Comparison of ENCODE assay signal across 8 mouse cellular contexts in the genomic region with DNA sequence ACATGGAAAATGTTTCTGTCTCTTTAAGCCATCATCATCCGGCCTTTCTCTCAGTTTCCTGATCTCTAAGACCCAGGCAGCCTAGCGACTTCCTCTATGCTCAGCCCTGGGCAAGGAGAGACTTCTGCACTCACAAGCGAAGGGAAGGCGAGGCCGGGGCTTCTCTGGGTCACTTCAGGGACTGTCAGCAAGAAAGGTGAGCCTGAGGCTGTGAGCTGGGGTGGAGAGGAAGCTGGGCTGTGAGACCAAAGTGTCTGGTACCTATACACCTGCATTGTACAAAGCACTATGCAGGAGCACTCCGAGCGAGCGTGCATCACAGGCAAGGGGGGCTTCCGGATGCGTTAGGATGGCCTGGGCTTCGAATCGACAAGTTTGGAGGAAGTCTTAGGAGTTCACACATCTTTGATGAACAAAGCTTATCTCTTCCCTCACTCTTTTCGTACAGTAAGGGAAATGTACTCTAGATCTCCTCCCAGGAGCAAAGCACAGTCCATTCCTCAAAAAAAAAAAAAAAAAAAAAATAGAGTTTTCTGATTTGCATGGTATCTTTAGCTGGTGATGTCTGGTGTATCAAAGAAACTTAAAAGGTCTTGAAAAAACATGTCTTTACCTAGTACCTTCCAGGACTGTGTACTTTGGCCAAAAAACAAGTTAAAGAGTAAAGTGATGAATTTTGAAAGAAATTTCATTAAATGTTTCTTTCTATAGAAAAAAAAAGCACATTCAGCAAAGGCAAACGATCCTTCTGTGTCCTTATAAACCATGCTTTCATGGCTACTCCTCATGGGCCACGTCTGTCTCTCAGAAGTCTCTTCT. TPM values are rescaled to one million over a fixed set of nuclear protein-coding genes. Genes with fewer than 3 reads are reported as not detected.
A peak's percentile ranks its signal among the peaks of the same experiment; 100 is the strongest.
DNase-seq lines count a peak whose midpoint lies in the region; ATAC-seq and TF ChIP-seq lines count a peak whose summit lies in the region.

Gimap1 (plus strand) TSS at position 94 of the 819 bp plus-strand sequence.

- 65% methylated on average over 15 of the region's 15 CpGs for WGBS in intestine, embryonic 15.5 days
- WGBS in lung, embryonic 16.5 days, result 61% methylated on average over 15 of the region's 15 CpGs
- 67% methylated on average over 15 of the region's 15 CpGs for WGBS in stomach, postnatal 0 days
- 78% methylated on average over 15 of the region's 15 CpGs for WGBS in hindbrain, postnatal 0 days

- peak within 1 kb of the TSS; percentile 98 for H3K27ac ChIP-seq in brown adipose tissue, adult 24 weeks (replicated peaks; ENCODE audit: low read depth, low read length)
- peak within 1 kb of the TSS; percentile 54; the same call in 1 of the 2 replicates for H3K27ac ChIP-seq in intestine, embryonic 15.5 days
- peak within 1 kb of the TSS; percentile 67 for H3K27ac ChIP-seq in lung, embryonic 16.5 days (ENCODE audit: low read length)
- no peak within 1 kb of the TSS for H3K27ac ChIP-seq in stomach, postnatal 0 days (replicated peaks)
- H3K27ac ChIP-seq in hindbrain, postnatal 0 days, result no peak within 1 kb of the TSS

- TF ChIP-seq CTCF in stomach, postnatal 0 days (IDR thresholded peaks at IDR 0.05; ENCODE audit: low read depth), result no peak
- no peak for TF ChIP-seq CTCF in hindbrain, postnatal 0 days (IDR thresholded peaks at IDR 0.05; ENCODE audit: low read depth)

- no peak for ATAC-seq in intestine, embryonic 15.5 days
- ATAC-seq in lung, embryonic 16.5 days (ENCODE audit: low read depth), result peak; percentile 61; the same call in 1 of the 2 replicates
- ATAC-seq in stomach, postnatal 0 days (ENCODE audit: low FRiP score, low TSS enrichment), result no peak
- no peak for ATAC-seq in hindbrain, postnatal 0 days

- peaks cover 12% of the 10 kb centered on the region for H3K4me1 ChIP-seq in brown adipose tissue, adult 24 weeks (ENCODE audit: control insufficient read depth, insufficient read depth, insufficient read length, low read length)
- peaks cover 16% of the 10 kb centered on the region for H3K4me1 ChIP-seq in intestine, embryonic 15.5 days (replicated peaks)
- peaks cover 18% of the 10 kb centered on the region for H3K4me1 ChIP-seq in lung, embryonic 16.5 days (replicated peaks; ENCODE audit: control insufficient read depth, insufficient read depth, low read length)
- peaks cover 2% of the 10 kb centered on the region; the same call in 1 of the 2 replicates for H3K4me1 ChIP-seq in stomach, postnatal 0 days (replicated peaks; ENCODE audit: control insufficient read depth, insufficient read depth)
- peaks cover 5% of the 10 kb centered on the region; the same call in 1 of the 2 replicates for H3K4me1 ChIP-seq in hindbrain, postnatal 0 days (ENCODE audit: insufficient read depth, low read length)

- peak within 1 kb of the TSS; percentile 89 for H3K4me2 ChIP-seq in intestine, embryonic 15.5 days (replicated peaks)
- peak within 1 kb of the TSS; percentile 76 for H3K4me2 ChIP-seq in lung, embryonic 16.5 days (ENCODE audit: low read depth, low read length)
- peak within 1 kb of the TSS; percentile 14; the same call in 1 of the 2 replicates for H3K4me2 ChIP-seq in stomach, postnatal 0 days (replicated peaks; ENCODE audit: low read depth)
- H3K4me2 ChIP-seq in hindbrain, postnatal 0 days (ENCODE audit: low read depth, low read length), result no peak within 1 kb of the TSS

- no peak for TF ChIP-seq EP300 in stomach, postnatal 0 days (optimal IDR thresholded peaks at IDR 0.05)

- peaks cover 10% of the 10 kb centered on the region for H3K27me3 ChIP-seq in intestine, embryonic 15.5 days (replicated peaks)
- peaks cover 18% of the 10 kb centered on the region for H3K27me3 ChIP-seq in lung, embryonic 16.5 days (ENCODE audit: control insufficient read depth, insufficient read depth, low read depth, low read length)
- no peaks in the 10 kb centered on the region for H3K27me3 ChIP-seq in stomach, postnatal 0 days (ENCODE audit: control insufficient read depth, insufficient read depth, low read length)
- no peaks in the 10 kb centered on the region for H3K27me3 ChIP-seq in hindbrain, postnatal 0 days (ENCODE audit: insufficient read depth, low read length)

- H3K9me3 ChIP-seq in intestine, embryonic 15.5 days, result no peaks in the 10 kb centered on the region
- H3K9me3 ChIP-seq in lung, embryonic 16.5 days (ENCODE audit: control insufficient read depth, low read length), result no peaks in the 10 kb centered on the region
- H3K9me3 ChIP-seq in stomach, postnatal 0 days (ENCODE audit: control insufficient read depth, low read length), result no peaks in the 10 kb centered on the region
- H3K9me3 ChIP-seq in hindbrain, postnatal 0 days (ENCODE audit: low read length), result no peaks in the 10 kb centered on the region

- H3K4me3 ChIP-seq in brown adipose tissue, adult 24 weeks (ENCODE audit: insufficient read depth, low read depth, low read length), result peak within 1 kb of the TSS; percentile 87
- H3K4me3 ChIP-seq in intestine, embryonic 15.5 days (replicated peaks), result peak within 1 kb of the TSS; percentile 34
- H3K4me3 ChIP-seq in lung, embryonic 16.5 days (ENCODE audit: low read length), result peak within 1 kb of the TSS; percentile 38
- 0 out of 2 replicates have a peak within 1 kb of the TSS, but pooled peaks have one; percentile 12 for H3K4me3 ChIP-seq in stomach, postnatal 0 days (ENCODE audit: low read depth, low read length)
- no peak within 1 kb of the TSS for H3K4me3 ChIP-seq in hindbrain, postnatal 0 days (ENCODE audit: low read length)

- peak within 1 kb of the TSS; percentile 20; the same call in 1 of the 2 replicates for H3K9ac ChIP-seq in intestine, embryonic 15.5 days
- H3K9ac ChIP-seq in lung, embryonic 16.5 days (ENCODE audit: low read length), result peak within 1 kb of the TSS; percentile 58
- H3K9ac ChIP-seq in stomach, postnatal 0 days (ENCODE audit: low read length), result no peak within 1 kb of the TSS
- H3K9ac ChIP-seq in hindbrain, postnatal 0 days (replicated peaks; ENCODE audit: low read length), result no peak within 1 kb of the TSS

- peak; percentile 70 to 74 for DNase-seq in B cell, adult 2 months
- no peak for DNase-seq in stomach, postnatal 0 days (ENCODE audit: low spot score)
- DNase-seq in layer of hippocampus, adult 8-10 months (ENCODE audit: low spot score in 2 of 2), result no peak
- DNase-seq in hindbrain, postnatal 0 days (ENCODE audit: low spot score), result no peak
- no peak for DNase-seq in embryo, embryonic 11 days

- no peaks in the 10 kb centered on the region for H3K36me3 ChIP-seq in intestine, embryonic 15.5 days
- H3K36me3 ChIP-seq in lung, embryonic 16.5 days (ENCODE audit: control insufficient read depth, insufficient read depth, low read length), result no peaks in the 10 kb centered on the region
- no peaks in the 10 kb centered on the region for H3K36me3 ChIP-seq in stomach, postnatal 0 days (ENCODE audit: control insufficient read depth, insufficient read depth, low read length)
- no peaks in the 10 kb centered on the region for H3K36me3 ChIP-seq in hindbrain, postnatal 0 days (ENCODE audit: insufficient read depth, low read length)

RNA-seq across cellular contexts. Expression of gene Gimap1, which starts in this region (rescaled TPM):
- 2.0 and 3.2 TPM in 2 replicates for polyA plus RNA-seq in brown adipose tissue, adult 24 weeks (2012; ENCODE audit: insufficient read depth, insufficient read length, missing spikeins)
- polyA plus RNA-seq in intestine, embryonic 15.5 days (2015; fragmentation: Nextera tagmentation; extraction: Ambion mirVana), result 31.0 and 34.9 TPM in 2 replicates
- 46.7 and 51.1 TPM in 2 replicates for polyA plus RNA-seq in lung, embryonic 16.5 days (2015; fragmentation: Nextera tagmentation; extraction: Ambion mirVana)
- 7.2 and 7.8 TPM in 2 replicates for polyA plus RNA-seq in stomach, postnatal 0 days (2015; fragmentation: Nextera tagmentation; extraction: Ambion mirVana)
- total RNA-seq in layer of hippocampus, adult 8-10 months (2022), result 1 to 10 TPM in 3 of 4 experiments, under 1 TPM in 1; 0.85 to 2.5 (median 1.6) TPM
- 4.1 and 4.5 TPM in 2 replicates for total RNA-seq in hindbrain, postnatal 0 days (2014; rRNA removed)
- polyA plus RNA-seq in hindbrain, postnatal 0 days (2015; fragmentation: Nextera tagmentation; extraction: Ambion mirVana), result 2.8 and 3.7 TPM in 2 replicates

Comparison
In these comparisons a context has a peak if more than half of its experiments do, and no peak if none do; other contexts are left out.
1. DNase-seq: peak in B cell, adult 2 months (2 of 2); none in stomach, postnatal 0 days (single experiment), layer of hippocampus, adult 8-10 months (0 of 2), hindbrain, postnatal 0 days (single experiment) and embryo, embryonic 11 days (single experiment).
2. H3K27ac ChIP-seq: peak in brown adipose tissue, adult 24 weeks (single experiment), intestine, embryonic 15.5 days (single experiment) and lung, embryonic 16.5 days (single experiment); none in stomach, postnatal 0 days (single experiment) and hindbrain, postnatal 0 days (single experiment).
3. H3K9ac ChIP-seq: peak in intestine, embryonic 15.5 days (single experiment) and lung, embryonic 16.5 days (single experiment); none in stomach, postnatal 0 days (single experiment) and hindbrain, postnatal 0 days (single experiment).